Mouse (Mus musculus): ENCODE measurements at regions not wholly inside any gene's neighbourhood (a gene's known extent, or its start where the extent isn't known, plus 50 kb on each side); places are given as distances from the start of the nearest gene placed in this dataset.
"Not testable (repeated sequence)": the region's sequence is repeated elsewhere in the genome, so short reads cannot be mapped to it uniquely, and the experiment has no call there.

- no peaks in the 10 kb centered on the region for H3K4me1 ChIP-seq (ENCODE audit: insufficient read depth, low read length)
Observed at GRCm38 (mm10) chr8:26630544-26630943, 346.6 kb upstream of the Zfp703 start.

GRCm38 (mm10) chr8:26635701-26636100, 341.4 kb upstream of the Zfp703 start:
- Histone ChIP-seq H3K4me3 (ENCODE audit: low read depth, low read length) (no peak overlapping the region), H3K27me3 (ENCODE audit: insufficient read depth, low read length) (no peaks in the 10 kb centered on the region), H3K27ac (ENCODE audit: low read depth, low read length) (no peak overlapping the region), H3K36me3 (ENCODE audit: insufficient read depth, low read length) (no peaks in the 10 kb centered on the region), H3K9me3 (ENCODE audit: low read length) (no peaks in the 10 kb centered on the region), H3K4me1 (ENCODE audit: insufficient read depth, low read length) (no peaks in the 10 kb centered on the region), H3K9ac (replicated peaks; ENCODE audit: low read length, poor library complexity, severe bottlenecking) (no peak overlapping the region), H3K4me2 (ENCODE audit: low read depth, low read length, poor library complexity, severe bottlenecking) (no peak overlapping the region)
- DNase-seq (ENCODE audit: low spot score) (no peak), ATAC-seq (ENCODE audit: low FRiP score) (no peak)
- no peak for TF ChIP-seq CTCF (IDR thresholded peaks at IDR 0.05)
- 69% methylated on average over 1 of the region's 1 CpGs for WGBS

More at GRCm38 (mm10) chr8:26630544-26630943, 346.6 kb upstream of the Zfp703 start:
- no peak overlapping the region for H3K27ac ChIP-seq (ENCODE audit: low read depth, low read length)
- H3K4me2 ChIP-seq (ENCODE audit: low read depth, low read length, poor library complexity, severe bottlenecking), result no peak overlapping the region
- TF ChIP-seq CTCF (IDR thresholded peaks at IDR 0.05), result no peak
- H3K9me3 ChIP-seq (ENCODE audit: low read length), result no peaks in the 10 kb centered on the region
- H3K9ac ChIP-seq (replicated peaks; ENCODE audit: low read length, poor library complexity, severe bottlenecking), result no peak overlapping the region
- WGBS, result 90% methylated on average over 2 of the region's 2 CpGs
- no peak for DNase-seq (ENCODE audit: low spot score)
- no peaks in the 10 kb centered on the region for H3K27me3 ChIP-seq (ENCODE audit: insufficient read depth, low read length)
- no peaks in the 10 kb centered on the region for H3K36me3 ChIP-seq (ENCODE audit: insufficient read depth, low read length)
- no peak for ATAC-seq (ENCODE audit: low FRiP score)
- no peak overlapping the region for H3K4me3 ChIP-seq (ENCODE audit: low read depth, low read length)

GRCm38 (mm10) chr8:26645375-26645774, 331.8 kb upstream of the Zfp703 start:
- H3K27me3 ChIP-seq (ENCODE audit: insufficient read depth, low read length); H3K9me3 ChIP-seq (ENCODE audit: low read length); H3K9ac ChIP-seq (replicated peaks; ENCODE audit: low read length, poor library complexity, severe bottlenecking); DNase-seq (ENCODE audit: low spot score); H3K4me1 ChIP-seq (ENCODE audit: insufficient read depth, low read length); H3K4me2 ChIP-seq (ENCODE audit: low read depth, low read length, poor library complexity, severe bottlenecking); H3K4me3 ChIP-seq (ENCODE audit: low read depth, low read length); ATAC-seq (ENCODE audit: low FRiP score); H3K36me3 ChIP-seq (ENCODE audit: insufficient read depth, low read length); H3K27ac ChIP-seq (ENCODE audit: low read depth, low read length): not testable (repeated sequence)
- WGBS, result 51% methylated on average over 7 of the region's 7 CpGs

GRCm38 (mm10) chr8:26650287-26650686, 326.8 kb upstream of the Zfp703 start:
- Histone ChIP-seq H3K36me3 (ENCODE audit: insufficient read depth, low read length) (no peaks in the 10 kb centered on the region), H3K4me3 (ENCODE audit: low read depth, low read length) (no peak overlapping the region), H3K4me2 (ENCODE audit: low read depth, low read length, poor library complexity, severe bottlenecking) (no peak overlapping the region), H3K27me3 (ENCODE audit: insufficient read depth, low read length) (no peaks in the 10 kb centered on the region), H3K9ac (replicated peaks; ENCODE audit: low read length, poor library complexity, severe bottlenecking) (no peak overlapping the region), H3K27ac (ENCODE audit: low read depth, low read length) (no peak overlapping the region), H3K4me1 (ENCODE audit: insufficient read depth, low read length) (no peaks in the 10 kb centered on the region), H3K9me3 (ENCODE audit: low read length) (no peaks in the 10 kb centered on the region)
- DNase-seq (ENCODE audit: low spot score) (no peak), ATAC-seq (ENCODE audit: low FRiP score) (no peak)
- no peak for TF ChIP-seq CTCF (IDR thresholded peaks at IDR 0.05)
- WGBS, result 65% methylated on average over 1 of the region's 1 CpGs

- H3K4me3 ChIP-seq (ENCODE audit: low read depth, low read length), result no peak overlapping the region
- no peaks in the 10 kb centered on the region for H3K4me1 ChIP-seq (ENCODE audit: insufficient read depth, low read length)
- TF ChIP-seq CTCF (IDR thresholded peaks at IDR 0.05), result no peak
- WGBS, result 79% methylated on average over 8 of the region's 8 CpGs
- no peak for DNase-seq (ENCODE audit: low spot score)
- H3K9me3 ChIP-seq (ENCODE audit: low read length), result no peaks in the 10 kb centered on the region
- ATAC-seq (ENCODE audit: low FRiP score), result no peak
- no peaks in the 10 kb centered on the region for H3K36me3 ChIP-seq (ENCODE audit: insufficient read depth, low read length)
- no peak overlapping the region for H3K27ac ChIP-seq (ENCODE audit: low read depth, low read length)
- H3K27me3 ChIP-seq (ENCODE audit: insufficient read depth, low read length), result no peaks in the 10 kb centered on the region
- no peak overlapping the region for H3K4me2 ChIP-seq (ENCODE audit: low read depth, low read length, poor library complexity, severe bottlenecking)
- H3K9ac ChIP-seq (replicated peaks; ENCODE audit: low read length, poor library complexity, severe bottlenecking), result no peak overlapping the region
Observed at GRCm38 (mm10) chr8:26655897-26656296, 321.2 kb upstream of the Zfp703 start.

GRCm38 (mm10) chr8:26656310-26657075, 320.6 kb upstream of the Zfp703 start:
- Histone ChIP-seq H3K9ac (replicated peaks; ENCODE audit: low read length, poor library complexity, severe bottlenecking) (no peak overlapping the region), H3K4me1 (ENCODE audit: insufficient read depth, low read length) (no peaks in the 10 kb centered on the region), H3K27ac (ENCODE audit: low read depth, low read length) (no peak overlapping the region), H3K9me3 (ENCODE audit: low read length) (no peaks in the 10 kb centered on the region), H3K4me3 (ENCODE audit: low read depth, low read length) (no peak overlapping the region), H3K4me2 (ENCODE audit: low read depth, low read length, poor library complexity, severe bottlenecking) (no peak overlapping the region), H3K36me3 (ENCODE audit: insufficient read depth, low read length) (no peaks in the 10 kb centered on the region), H3K27me3 (ENCODE audit: insufficient read depth, low read length) (no peaks in the 10 kb centered on the region)
- DNase-seq (ENCODE audit: low spot score), result no peak
- WGBS, result 83% methylated on average over 13 of the region's 13 CpGs
- TF ChIP-seq CTCF (IDR thresholded peaks at IDR 0.05), result peak; percentile 19; the same call in 1 of the 2 replicates
- no peak for ATAC-seq (ENCODE audit: low FRiP score)
